In genomic region chr15:10999832-11000231, GRCm38 (mm10) we compare ENCODE assay signal across 12 mouse cellular contexts. TPM values are rescaled to one million over a fixed set of nuclear protein-coding genes. Genes with fewer than 3 reads are reported as not detected.
DNase-seq lines count a peak whose midpoint lies in the region; ATAC-seq lines count a peak whose summit lies in the region.
"Had no signal": no experiment of that assay in that cellular context is flagged by ENCODE, and none has a peak within 500 bp of the region (broad histone marks: within the 10 kb centered on the region; RNA-seq: fewer than 3 reads in every experiment).

No protein-coding gene starts in this region.

- peak; percentile 61; the same call in 1 of the 2 replicates for ATAC-seq in forebrain, embryonic 14.5 days
- ATAC-seq in kidney, embryonic 14.5 days (ENCODE audit: low FRiP score, low TSS enrichment) = 0 out of 2 replicates have a peak, but pooled peaks have one; percentile 35
- ATAC-seq in midbrain, embryonic 13.5 days = peak; percentile 69

- peak; percentile 20 for DNase-seq in forebrain, embryonic 14.5 days (ENCODE audit: low spot score)
- DNase-seq in forebrain, embryonic 10.5 days (ENCODE audit: extremely low spot score, low spot score) = no peak
- DNase-seq in kidney, adult 18-20 months = no peak
- peak; percentile 46 for DNase-seq in ZHBTc4 (ENCODE audit: low read depth, low spot score)
- DNase-seq in urinary bladder, adult 2 months (ENCODE audit: low spot score) = no peak
- DNase-seq in gastrocnemius, adult 18-20 months (ENCODE audit: low spot score) = no peak
- DNase-seq: liver; thymus, adult 18-20 months had no signal

- H3K4me3 ChIP-seq in forebrain, embryonic 14.5 days (ENCODE audit: low read depth, low read length) = no peak overlapping the region
- no peak overlapping the region for H3K4me3 ChIP-seq in forebrain, embryonic 10.5 days
- H3K4me3 ChIP-seq in kidney, embryonic 14.5 days (ENCODE audit: low read length) = no peak overlapping the region
- no peak overlapping the region for H3K4me3 ChIP-seq in midbrain, embryonic 13.5 days (replicated peaks)
- H3K4me3 ChIP-seq: embryonic facial prominence, embryonic 12.5 days had no signal

- H3K36me3 ChIP-seq in forebrain, embryonic 14.5 days (ENCODE audit: control insufficient read depth, insufficient read depth, low read length) = peaks cover 3% of the 10 kb centered on the region; the same call in 1 of the 2 replicates
- H3K36me3 ChIP-seq in forebrain, embryonic 10.5 days (replicated peaks) = no peaks in the 10 kb centered on the region
- H3K36me3 ChIP-seq in kidney, embryonic 14.5 days (ENCODE audit: control insufficient read depth, insufficient read depth, low read length) = peaks cover 5% of the 10 kb centered on the region; the same call in 1 of the 2 replicates
- 0 out of 2 replicates have a peak, but pooled peaks cover 4% of the 10 kb centered on the region for H3K36me3 ChIP-seq in midbrain, embryonic 13.5 days

- H3K27me3 ChIP-seq in forebrain, embryonic 14.5 days (replicated peaks; ENCODE audit: control insufficient read depth, insufficient read depth, low read length) = no peaks in the 10 kb centered on the region
- no peaks in the 10 kb centered on the region for H3K27me3 ChIP-seq in forebrain, embryonic 10.5 days (ENCODE audit: poor library complexity, severe bottlenecking)
- H3K27me3 ChIP-seq in kidney, embryonic 14.5 days (ENCODE audit: control insufficient read depth, insufficient read depth, low read length) = no peaks in the 10 kb centered on the region
- H3K27me3 ChIP-seq in midbrain, embryonic 13.5 days = no peaks in the 10 kb centered on the region
- H3K27me3 ChIP-seq: embryonic facial prominence, embryonic 12.5 days had no signal

- no peak overlapping the region for H3K9ac ChIP-seq in forebrain, embryonic 14.5 days (ENCODE audit: low read length)
- H3K9ac ChIP-seq in kidney, embryonic 14.5 days (ENCODE audit: low read depth, low read length) = no peak overlapping the region
- H3K9ac ChIP-seq in midbrain, embryonic 13.5 days (replicated peaks) = no peak overlapping the region
- H3K9ac ChIP-seq: embryonic facial prominence, embryonic 12.5 days had no signal

- H3K4me2 ChIP-seq in forebrain, embryonic 14.5 days (ENCODE audit: low read length) = no peak overlapping the region
- no peak overlapping the region for H3K4me2 ChIP-seq in kidney, embryonic 14.5 days (replicated peaks; ENCODE audit: low read depth, low read length)
- 0 out of 2 replicates have a peak overlapping the region, but pooled peaks have one; percentile 11 for H3K4me2 ChIP-seq in midbrain, embryonic 13.5 days (replicated peaks)
- H3K4me2 ChIP-seq: embryonic facial prominence, embryonic 12.5 days had no signal

- no peak overlapping the region for H3K27ac ChIP-seq in forebrain, embryonic 14.5 days (ENCODE audit: low read depth, low read length)
- no peak overlapping the region for H3K27ac ChIP-seq in forebrain, embryonic 10.5 days
- no peak overlapping the region for H3K27ac ChIP-seq in kidney, embryonic 14.5 days (ENCODE audit: low read depth, low read length)
- H3K27ac ChIP-seq in midbrain, embryonic 13.5 days = no peak overlapping the region
- H3K27ac ChIP-seq: embryonic facial prominence, embryonic 12.5 days had no signal

- WGBS in forebrain, embryonic 14.5 days = 47% methylated on average over 5 of the region's 5 CpGs
- 64% methylated on average over 5 of the region's 5 CpGs for WGBS in forebrain, embryonic 10.5 days
- 43% methylated on average over 5 of the region's 5 CpGs for WGBS in kidney, embryonic 14.5 days
- 62% methylated on average over 5 of the region's 5 CpGs for WGBS in midbrain, embryonic 13.5 days

- H3K9me3 ChIP-seq in forebrain, embryonic 14.5 days (replicated peaks; ENCODE audit: control insufficient read depth, low read length) = no peaks in the 10 kb centered on the region
- no peaks in the 10 kb centered on the region for H3K9me3 ChIP-seq in forebrain, embryonic 10.5 days
- H3K9me3 ChIP-seq in kidney, embryonic 14.5 days (ENCODE audit: control insufficient read depth, low read length) = no peaks in the 10 kb centered on the region
- no peaks in the 10 kb centered on the region for H3K9me3 ChIP-seq in midbrain, embryonic 13.5 days
- H3K9me3 ChIP-seq: embryonic facial prominence, embryonic 12.5 days had no signal

- H3K4me1 ChIP-seq in forebrain, embryonic 14.5 days (ENCODE audit: control insufficient read depth, insufficient read depth, low read length) = no peaks in the 10 kb centered on the region
- peaks cover 5% of the 10 kb centered on the region for H3K4me1 ChIP-seq in forebrain, embryonic 10.5 days
- no peaks in the 10 kb centered on the region for H3K4me1 ChIP-seq in kidney, embryonic 14.5 days (ENCODE audit: control insufficient read depth, insufficient read depth, low read length)
- no peaks in the 10 kb centered on the region for H3K4me1 ChIP-seq in midbrain, embryonic 13.5 days (replicated peaks)
- H3K4me1 ChIP-seq: embryonic facial prominence, embryonic 12.5 days had no signal

RNA-seq across cellular contexts. Expression of gene Slc45a2, which starts 0.7 kb away (rescaled TPM):
- 0.07 TPM in 1 of 2 replicates, not detected in the other for polyA plus RNA-seq in forebrain, embryonic 14.5 days (2014; fragmentation: Nextera tagmentation; extraction: Ambion mirVana)
- 0.17 and 0.23 TPM in 2 replicates for polyA plus RNA-seq in forebrain, embryonic 10.5 days (2016; fragmentation: Nextera tagmentation; extraction: Ambion mirVana)
- polyA plus RNA-seq in kidney, embryonic 14.5 days (2014; fragmentation: Nextera tagmentation; extraction: Ambion mirVana) = not detected in 2 replicates
- 0.09 TPM in 1 of 2 replicates, not detected in the other for polyA plus RNA-seq in midbrain, embryonic 13.5 days (2015; fragmentation: Nextera tagmentation; extraction: Ambion mirVana)
- polyA plus RNA-seq in urinary bladder, adult 2 months (2012; rRNA removed) = 0.01 and 0.04 TPM in 2 replicates
- under 1 TPM in 1 of 2 experiments, not detected in 1; 0.11 TPM for total RNA-seq in gastrocnemius, adult 18-20 months (2021)
- total RNA-seq: heart, adult 18-20 months had no signal

RNA-seq across cellular contexts. Expression of gene Amacr, which starts 18.3 kb away (rescaled TPM):
- polyA plus RNA-seq in forebrain, embryonic 14.5 days (2014; fragmentation: Nextera tagmentation; extraction: Ambion mirVana) = 11.4 and 12.9 TPM in 2 replicates
- polyA plus RNA-seq in forebrain, embryonic 10.5 days (2016; fragmentation: Nextera tagmentation; extraction: Ambion mirVana) = 10.4 and 10.6 TPM in 2 replicates
- polyA plus RNA-seq in kidney, embryonic 14.5 days (2014; fragmentation: Nextera tagmentation; extraction: Ambion mirVana) = 22.1 and 26.0 TPM in 2 replicates
- 8.8 and 9.3 TPM in 2 replicates for polyA plus RNA-seq in midbrain, embryonic 13.5 days (2015; fragmentation: Nextera tagmentation; extraction: Ambion mirVana)
- polyA plus RNA-seq in urinary bladder, adult 2 months (2012; rRNA removed) = 11.4 and 14.4 TPM in 2 replicates
- 10 to 100 TPM; 16.7 to 17.0 TPM for total RNA-seq in gastrocnemius, adult 18-20 months (2021)

RNA-seq across cellular contexts. Expression of gene Rxfp3, which starts 38.0 kb away (rescaled TPM):
- polyA plus RNA-seq in forebrain, embryonic 14.5 days (2014; fragmentation: Nextera tagmentation; extraction: Ambion mirVana) = 1.2 TPM in 2 replicates
- polyA plus RNA-seq in forebrain, embryonic 10.5 days (2016; fragmentation: Nextera tagmentation; extraction: Ambion mirVana) = 0.26 TPM in 1 of 2 replicates, not detected in the other
- polyA plus RNA-seq in kidney, embryonic 14.5 days (2014; fragmentation: Nextera tagmentation; extraction: Ambion mirVana) = 0.24 and 0.65 TPM in 2 replicates
- polyA plus RNA-seq in midbrain, embryonic 13.5 days (2015; fragmentation: Nextera tagmentation; extraction: Ambion mirVana) = 1.2 and 1.3 TPM in 2 replicates
- 0.03 and 0.10 TPM in 2 replicates for polyA plus RNA-seq in urinary bladder, adult 2 months (2012; rRNA removed)
- not detected for total RNA-seq in gastrocnemius, adult 18-20 months (2021)

RNA-seq across cellular contexts. Expression of gene C1qtnf3, which starts 47.7 kb away (rescaled TPM):
- 0.15 and 0.23 TPM in 2 replicates for polyA plus RNA-seq in forebrain, embryonic 14.5 days (2014; fragmentation: Nextera tagmentation; extraction: Ambion mirVana)
- 0.17 TPM in 1 of 2 replicates, not detected in the other for polyA plus RNA-seq in forebrain, embryonic 10.5 days (2016; fragmentation: Nextera tagmentation; extraction: Ambion mirVana)
- 6.0 and 8.1 TPM in 2 replicates for polyA plus RNA-seq in kidney, embryonic 14.5 days (2014; fragmentation: Nextera tagmentation; extraction: Ambion mirVana)
- polyA plus RNA-seq in midbrain, embryonic 13.5 days (2015; fragmentation: Nextera tagmentation; extraction: Ambion mirVana) = 0.30 and 0.52 TPM in 2 replicates
- 36.5 and 42.8 TPM in 2 replicates for polyA plus RNA-seq in urinary bladder, adult 2 months (2012; rRNA removed)
- total RNA-seq in gastrocnemius, adult 18-20 months (2021) = under 1 TPM; 0.71 to 0.74 TPM
- total RNA-seq: heart, adult 18-20 months had no signal

Comparison
In these comparisons a context has a peak if more than half of its experiments do, and no peak if none do; other contexts are left out.
1. DNase-seq: peak in forebrain, embryonic 14.5 days (single experiment) and ZHBTc4 (single experiment); none in forebrain, embryonic 10.5 days (single experiment), kidney, adult 18-20 months (single experiment), urinary bladder, adult 2 months (single experiment) and gastrocnemius, adult 18-20 months (single experiment).
2. Peak in every context shown above with its lines, with median percentiles within 50 percentile points of each other: ATAC-seq.